Mouse (Mus musculus): ENCODE results near the gene Slc12a7.

The Slc12a7 gene

DNA sequence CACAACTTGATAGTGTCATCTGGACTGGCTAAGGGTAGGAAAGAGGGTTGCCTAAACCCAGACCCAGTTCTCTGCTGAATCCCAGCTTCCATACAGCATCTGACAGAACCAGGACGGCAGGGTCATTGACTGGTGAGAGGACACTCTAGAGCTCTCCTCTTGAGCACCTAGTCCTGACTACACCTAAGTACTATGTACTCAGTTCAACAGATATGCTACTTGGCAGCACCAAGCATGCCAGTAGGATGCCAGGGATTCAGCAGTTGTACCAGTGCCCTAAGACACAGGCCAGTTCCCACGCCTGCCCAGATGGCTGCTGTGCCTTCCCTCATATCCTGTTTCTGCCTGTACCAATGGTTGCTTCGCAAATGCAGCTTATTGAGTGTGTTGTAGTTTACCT is 80.0 kb downstream of the Slc12a7 start:
- DNase-seq (ENCODE audit: low read depth in 2 of 2, low spot score in 2 of 2), result no peak

DNA sequence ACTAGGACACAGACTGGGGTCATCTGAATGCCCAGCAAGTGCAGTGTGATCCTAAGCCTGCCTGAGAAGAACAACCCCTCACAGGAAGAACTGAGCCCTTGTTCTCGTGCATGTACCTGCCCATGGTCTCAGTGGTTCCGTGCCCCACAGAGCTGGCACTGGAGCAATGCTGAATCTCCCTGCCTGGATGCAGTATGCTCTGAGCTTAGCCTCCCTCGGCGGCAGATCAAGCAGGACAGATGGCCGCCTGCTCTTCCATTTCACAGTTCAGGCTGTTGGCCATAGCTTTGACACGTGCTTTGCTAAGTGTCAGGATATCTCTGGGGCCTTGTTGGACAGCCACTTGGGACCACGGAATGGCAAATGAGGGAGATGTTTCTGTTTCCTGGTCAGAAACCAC is 81.3 kb downstream of the Slc12a7 start:
- DNase-seq (ENCODE audit: low read depth in 2 of 2, low spot score in 2 of 2), result no peak

- no peak for DNase-seq (ENCODE audit: low read depth in 2 of 2, low spot score in 2 of 2)
Observed at GRCm38 (mm10) chr13:73816338-73816737, 83.4 kb downstream of the Slc12a7 start.

DNA sequence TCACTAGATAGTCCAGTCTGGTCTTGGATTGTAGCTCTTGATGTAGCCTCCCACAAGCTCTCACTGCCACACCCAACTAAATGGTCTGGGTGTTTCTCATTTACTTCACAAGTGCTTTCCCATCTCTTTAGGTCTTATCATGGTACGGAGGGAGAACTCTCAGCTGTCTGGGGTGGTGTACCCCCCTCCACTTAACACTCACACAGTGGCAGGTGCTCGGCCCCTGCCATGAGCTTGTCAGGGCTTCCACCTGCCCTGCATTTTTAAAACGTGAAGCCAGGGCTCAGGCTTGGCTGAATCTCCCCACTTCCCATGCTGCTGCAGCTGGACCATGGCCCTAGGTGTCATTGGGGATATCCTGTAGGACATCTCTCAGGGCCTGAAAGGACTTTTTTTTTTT is 86.0 kb downstream of the Slc12a7 start:
- DNase-seq (ENCODE audit: low read depth in 2 of 2, low spot score in 2 of 2), result no peak

- DNase-seq (ENCODE audit: low read depth in 2 of 2, low spot score in 2 of 2), result no peak
Observed at GRCm38 (mm10) chr13:73821251-73821650, 88.4 kb downstream of the Slc12a7 start.

GRCm38 (mm10) chr13:73822187-73822800 is 89.4 kb downstream of the Slc12a7 start:
- peak; percentile 63 to 71 for DNase-seq (ENCODE audit: low read depth in 2 of 2, low spot score in 2 of 2)

GRCm38 (mm10) chr13:73823711-73824110 is 90.8 kb downstream of the Slc12a7 start:
- DNase-seq (ENCODE audit: low read depth in 2 of 2, low spot score in 2 of 2), result no peak

DNA sequence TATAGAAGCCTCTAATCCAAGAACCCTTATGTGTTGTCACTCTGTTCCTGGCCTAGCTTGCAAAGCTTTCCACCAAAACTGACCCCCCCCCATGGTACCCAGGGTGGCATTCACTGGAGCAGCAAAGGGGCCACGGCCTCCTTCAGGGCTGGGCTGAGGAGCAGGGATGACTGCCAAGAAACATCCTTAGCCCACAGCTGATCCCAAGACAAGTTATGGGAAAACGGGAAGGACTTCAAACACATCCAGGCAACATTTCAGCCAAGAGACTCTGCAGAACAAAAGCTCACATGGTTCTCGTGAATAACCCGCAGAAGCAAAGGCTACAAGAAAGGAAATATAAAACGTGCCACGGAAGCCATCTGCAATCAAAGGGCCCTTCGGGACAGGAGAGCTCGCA is 94.3 kb downstream of the Slc12a7 start:
- DNase-seq (ENCODE audit: low read depth in 2 of 2, low spot score in 2 of 2), result no peak

DNA sequence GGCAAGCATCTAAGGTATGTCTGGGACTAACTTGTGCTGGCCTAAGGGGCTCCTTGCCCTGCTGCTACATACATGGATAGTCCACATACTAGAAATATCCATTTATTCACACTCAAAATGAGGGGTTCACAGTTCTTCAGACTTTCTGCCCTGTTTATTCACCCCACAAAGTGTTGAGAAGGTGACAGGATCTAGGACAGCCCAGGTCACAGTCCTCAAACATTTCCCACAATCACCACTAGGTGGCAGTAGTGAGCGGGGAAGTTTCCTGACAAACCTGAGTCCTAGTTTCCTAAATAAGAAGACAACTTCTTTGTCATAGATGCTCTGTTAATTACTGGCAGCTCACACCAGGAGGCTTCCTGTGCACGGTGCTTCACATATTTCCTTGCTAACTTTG is 98.6 kb downstream of the Slc12a7 start:
- peak; percentile 54 for DNase-seq (ENCODE audit: low read depth in 2 of 2, low spot score in 2 of 2)

GRCm38 (mm10) chr13:73833809-73834208 is 100.9 kb downstream of the Slc12a7 start:
- no peak for DNase-seq (ENCODE audit: low read depth in 2 of 2, low spot score in 2 of 2)

DNA sequence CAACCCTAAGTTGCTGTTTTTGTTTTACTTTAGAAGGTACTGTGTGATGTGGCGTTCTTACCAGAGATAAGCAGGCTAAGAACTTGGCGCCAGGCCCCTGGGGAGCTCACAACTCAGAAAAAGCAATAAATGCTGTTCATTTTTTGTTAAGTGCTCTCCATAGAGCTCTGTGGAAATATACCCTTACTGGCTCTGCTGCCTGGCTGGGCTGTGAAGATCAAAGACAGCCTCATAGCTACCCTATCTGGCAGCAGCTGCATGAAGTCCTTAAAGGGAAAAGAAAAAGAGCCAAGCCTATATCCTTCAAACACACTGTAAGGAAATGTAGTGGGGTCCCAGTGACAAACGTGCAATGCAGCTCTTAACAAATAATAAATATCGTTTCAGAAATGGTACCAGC is 102.9 kb downstream of the Slc12a7 start:
- no peak for DNase-seq (ENCODE audit: low read depth in 2 of 2, low spot score in 2 of 2)

- DNase-seq (ENCODE audit: low read depth in 2 of 2, low spot score in 2 of 2), result no peak
Observed at GRCm38 (mm10) chr13:73836491-73836890, 103.6 kb downstream of the Slc12a7 start.

DNA sequence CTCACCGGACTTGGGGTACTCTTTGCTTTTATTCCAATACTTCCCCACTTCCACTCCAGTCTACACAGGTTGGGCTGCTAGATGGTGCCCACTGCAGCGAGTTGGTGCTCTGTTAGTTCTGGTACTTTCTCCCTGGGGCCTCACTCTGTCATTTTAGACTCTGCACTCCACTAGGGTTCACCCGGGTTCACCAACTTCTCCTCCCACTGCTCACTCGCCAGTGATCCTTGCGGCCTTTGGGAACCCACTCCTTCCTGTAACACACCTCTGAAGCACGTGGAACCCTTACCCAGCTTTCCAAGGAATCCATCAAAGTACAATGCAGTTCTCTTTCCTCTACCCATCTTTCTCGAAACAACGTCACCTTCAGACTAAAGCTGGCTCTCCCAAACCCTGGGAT is 104.8 kb downstream of the Slc12a7 start:
- no peak for DNase-seq (ENCODE audit: low read depth in 2 of 2, low spot score in 2 of 2)

- DNase-seq (ENCODE audit: low read depth in 2 of 2, low spot score in 2 of 2), result no peak
Observed at GRCm38 (mm10) chr13:73839137-73839548, 106.2 kb downstream of the Slc12a7 start.

GRCm38 (mm10) chr13:73839740-73840139 is 106.8 kb downstream of the Slc12a7 start:
- no peak for DNase-seq (ENCODE audit: low read depth in 2 of 2, low spot score in 2 of 2)

GRCm38 (mm10) chr13:73842696-73843095 is 109.8 kb downstream of the Slc12a7 start:
- DNase-seq (ENCODE audit: low read depth in 2 of 2, low spot score in 2 of 2), result no peak

- no peak for DNase-seq (ENCODE audit: low read depth in 2 of 2, low spot score in 2 of 2)
Observed at GRCm38 (mm10) chr13:73846589-73847464, 113.9 kb downstream of the Slc12a7 start.

DNA sequence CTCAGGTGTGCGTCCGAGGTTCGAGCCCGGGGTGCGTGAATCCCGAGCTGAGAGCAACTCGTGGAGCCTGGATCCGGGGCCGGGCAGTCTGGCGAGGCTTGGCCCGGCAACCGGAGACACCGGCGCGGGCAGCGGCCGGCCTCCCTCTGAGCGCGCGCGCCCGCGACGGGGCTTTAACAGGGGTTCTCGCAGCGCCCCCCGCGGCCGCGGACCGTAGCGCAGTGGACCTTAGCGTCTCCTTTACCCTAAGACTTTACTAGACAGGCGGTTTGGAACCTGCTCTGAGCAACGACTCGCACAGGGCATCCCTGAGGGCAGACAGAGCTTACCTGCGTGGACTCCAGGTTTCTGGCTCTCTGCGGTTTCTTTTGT is 114.6 kb downstream of the Slc12a7 start, which contains the start of gene Nkd2:
Nkd2 (minus strand) TSS at position 167 of the 372 bp plus-strand sequence.
- peak; percentile 56 to 69 for DNase-seq (ENCODE audit: low read depth in 2 of 2, low spot score in 2 of 2)
